Mouse (Mus musculus) liver, embryonic 14.5 days (tissue): Measurements from ENCODE around the gene B4galt4. TPM values are rescaled to one million over a fixed set of nuclear protein-coding genes. Genes with fewer than 3 reads are reported as not detected.

Source experiments
- ATAC-seq: fragments of 200-750 bp; cut with Nextera tagmentation; 2 replicates; pipeline ENCODE4 v1.8.0; 2017; ENCODE audit warnings: moderate number of reproducible peaks, mild to moderate bottlenecking, moderate library complexity; ENCODE audit not compliant: insufficient read depth
- DNase-seq, 3 experiments: peaks; one replicate each; pipeline ENCODE4 v3.0.0-alpha.2; 2012 to 2013; ENCODE audit warnings: low read depth in 3 of 3, low spot score in 3 of 3
- H3K27ac ChIP-seq: fragments of 300-500 bp; sonication (generic); 2 replicates; pipeline ENCODE4 v1.5.1; 2014; ENCODE audit warnings: moderate library complexity, mild to moderate bottlenecking, control low read depth, inconsistent platforms
- H3K27me3 ChIP-seq: fragments of 300-500 bp; sonication (generic); 2 replicates; pipeline ENCODE4 v1.6.1; 2014; ENCODE audit warnings: mild to moderate bottlenecking, low read length, moderate library complexity; ENCODE audit not compliant: control insufficient read depth, insufficient read depth
- H3K36me3 ChIP-seq: fragments of 300-500 bp; sonication (generic); replicated peaks from 2 replicates; pipeline ENCODE4 v1.6.1; 2014; ENCODE audit warnings: low read depth; ENCODE audit not compliant: control insufficient read depth, insufficient read depth
- H3K4me1 ChIP-seq, 2 experiments: fragments of 200-500 bp in 1 of 2; fragments of 300-500 bp in 1 of 2; sonication (generic) in 1 of 2; replicated peaks; 2 replicates each; pipeline ENCODE4 v1.6.1; 2012 to 2014; ENCODE audit warnings: antibody characterized with exemption in 1 of 2, inconsistent platforms in 1 of 2, low read length in 1 of 2; ENCODE audit not compliant: control insufficient read depth in 2 of 2, insufficient read depth in 2 of 2
- H3K4me2 ChIP-seq: fragments of 300-500 bp; sonication (generic); 2 replicates; pipeline ENCODE4 v1.6.1; 2014; ENCODE audit warnings: low read depth, mild to moderate bottlenecking, control low read depth, moderate library complexity
- H3K4me3 ChIP-seq, 2 experiments: fragments of 200-500 bp in 1 of 2; fragments of 300-500 bp in 1 of 2; sonication (generic) in 1 of 2; 2 replicates each; pipeline ENCODE4 v1.5.1; 2012 to 2014; ENCODE audit warnings: low read depth in 2 of 2, low read length in 2 of 2, mild to moderate bottlenecking in 2 of 2, control low read depth in 1 of 2, inconsistent platforms in 1 of 2, moderate library complexity in 1 of 2; ENCODE audit not compliant: insufficient read depth in 1 of 2
- H3K9ac ChIP-seq: fragments of 300-500 bp; sonication (generic); replicated peaks from 2 replicates; pipeline ENCODE4 v1.6.1; 2014; ENCODE audit warnings: mild to moderate bottlenecking, control low read depth, moderate library complexity
- H3K9me3 ChIP-seq: fragments of 300-500 bp; sonication (generic); 2 replicates; pipeline ENCODE4 v1.6.1; 2016; ENCODE audit warnings: low read length, mixed read lengths; ENCODE audit not compliant: control insufficient read depth
- CTCF ChIP-seq: IDR thresholded peaks from 2 replicates; pipeline ENCODE4 v1.5.1; 2016; ENCODE audit warnings: antibody characterized with exemption, low read depth, control low read depth
- EP300 ChIP-seq: IDR thresholded peaks from 2 replicates; pipeline ENCODE4 v1.6.1; 2016; ENCODE audit warnings: antibody characterized with exemption, low read depth
- WGBS: fragments of 180-500 bp; shearing (Covaris S2); extraction: QIAGEN DNeasy Blood & Tissue Kit; methylation state at CpG from one replicate; pipeline ENCODE4 v1.1.7; 2014; ENCODE audit not compliant: insufficient replicate concordance; 5-methylcytosine and 5-hydroxymethylcytosine counted together
- polyA plus RNA-seq, 2 experiments: library from polyadenylated mRNA; depleted of rRNA in 1 of 2; stranded (reverse) in 1 of 2; unstranded in 1 of 2; fragments of >200 nt; fragmentation: Nextera tagmentation in 1 of 2; extraction: Ambion mirVana in 1 of 2; gene quantifications; 2 replicates each; pipeline versions ENCODE4 v1.2.1 to v1.2.3; 2012 to 2014

Gene B4galt4
- polyA plus RNA-seq (2012; rRNA removed) (1.2 and 1.3 TPM in 2 replicates), polyA plus RNA-seq (2014; fragmentation: Nextera tagmentation; extraction: Ambion mirVana) (2.3 and 2.8 TPM in 2 replicates)

- TF ChIP-seq EP300 = no peak
- TF ChIP-seq CTCF = no peak
- Histone ChIP-seq H3K9me3 (no peaks in the 10 kb centered on the region), H3K27me3 (peaks cover 22% of the 10 kb centered on the region), H3K4me2 (peak within 1 kb of the TSS; percentile 41), H3K36me3 (no peaks in the 10 kb centered on the region), H3K27ac (no peak within 1 kb of the TSS), H3K4me1 (no peaks in the 10 kb centered on the region), H3K9ac (no peak within 1 kb of the TSS), H3K4me3 (peak within 1 kb of the TSS; percentile 37 to 44)
- DNase-seq (no peak), ATAC-seq (no peak)
- WGBS = under 1% methylated on average over 67 of the region's 69 CpGs
Measured at GRCm38 (mm10) chr16:38742113-38742658, at the start of gene B4galt4. B4galt4 (plus strand) TSS chr16:38742264.

DNA sequence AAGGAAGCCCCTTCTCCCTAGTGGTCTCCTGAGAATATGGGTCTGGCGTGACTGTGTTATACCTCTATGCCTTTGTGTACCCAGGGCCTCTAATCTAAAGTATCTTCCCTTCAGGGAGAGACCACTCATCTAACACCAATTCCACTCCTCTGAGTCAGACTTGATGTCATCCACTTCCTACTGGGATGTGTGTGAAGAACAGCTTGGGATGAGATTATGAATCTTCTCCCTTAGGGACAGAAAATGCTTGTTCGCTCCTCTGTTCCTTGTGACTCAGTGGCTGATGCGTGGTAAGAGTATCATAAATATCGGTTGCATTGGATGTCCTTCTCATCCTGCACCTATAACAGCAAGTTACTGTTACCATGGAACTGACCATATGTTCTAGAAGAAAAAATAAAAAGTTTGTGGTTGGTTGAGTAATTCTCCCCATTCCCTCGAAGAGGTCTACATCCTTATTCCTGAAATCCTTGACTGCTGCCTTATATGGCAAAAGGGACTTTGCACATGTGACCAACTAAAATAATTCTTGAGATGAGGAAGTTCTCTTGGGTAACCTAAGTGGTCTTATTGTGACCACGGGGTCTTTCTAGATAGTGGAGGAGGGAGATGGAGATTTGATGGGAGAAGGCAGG lies 47.0 kb upstream of the B4galt4 start:
- H3K4me2 ChIP-seq = no peak overlapping the region
- ATAC-seq (no peak), DNase-seq (no peak)
- 51% methylated on average over 6 of the region's 6 CpGs for WGBS
- no peak overlapping the region for H3K4me3 ChIP-seq
- H3K36me3 ChIP-seq = no peaks in the 10 kb centered on the region
- H3K27me3 ChIP-seq = no peaks in the 10 kb centered on the region
- no peaks in the 10 kb centered on the region for H3K9me3 ChIP-seq
- TF ChIP-seq EP300 = no peak
- no peak for TF ChIP-seq CTCF
- no peak overlapping the region for H3K9ac ChIP-seq
- no peak overlapping the region for H3K27ac ChIP-seq
- no peaks in the 10 kb centered on the region for H3K4me1 ChIP-seq

DNA sequence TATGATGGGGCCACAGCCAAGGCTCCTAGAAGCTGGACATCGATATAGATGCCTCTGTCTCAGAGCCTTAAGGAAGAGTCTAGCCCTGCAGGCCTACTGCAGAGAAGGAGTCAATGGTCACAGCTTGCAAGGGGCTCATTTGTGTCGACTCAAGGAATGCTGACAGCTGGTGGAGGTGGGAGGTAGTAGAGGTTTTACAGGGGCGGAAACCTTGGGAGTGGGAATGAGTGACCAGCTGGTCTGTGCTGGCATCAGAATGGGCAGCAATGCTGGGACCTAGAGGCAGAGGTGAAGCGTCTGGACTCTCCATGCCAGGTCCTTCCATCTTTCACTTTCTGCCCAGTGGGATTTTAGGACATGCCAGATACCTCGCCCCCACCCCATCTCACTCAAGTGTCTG lies 46.5 kb upstream of the B4galt4 start:
- Histone ChIP-seq H3K27me3 (no peaks in the 10 kb centered on the region), H3K9ac (no peak overlapping the region), H3K27ac (no peak overlapping the region), H3K4me1 (no peaks in the 10 kb centered on the region), H3K4me3 (no peak overlapping the region), H3K9me3 (no peaks in the 10 kb centered on the region), H3K36me3 (no peaks in the 10 kb centered on the region), H3K4me2 (no peak overlapping the region)
- TF ChIP-seq CTCF = no peak
- no peak for TF ChIP-seq EP300
- 49% methylated on average over 5 of the region's 5 CpGs for WGBS
- DNase-seq (no peak), ATAC-seq (no peak)

DNA sequence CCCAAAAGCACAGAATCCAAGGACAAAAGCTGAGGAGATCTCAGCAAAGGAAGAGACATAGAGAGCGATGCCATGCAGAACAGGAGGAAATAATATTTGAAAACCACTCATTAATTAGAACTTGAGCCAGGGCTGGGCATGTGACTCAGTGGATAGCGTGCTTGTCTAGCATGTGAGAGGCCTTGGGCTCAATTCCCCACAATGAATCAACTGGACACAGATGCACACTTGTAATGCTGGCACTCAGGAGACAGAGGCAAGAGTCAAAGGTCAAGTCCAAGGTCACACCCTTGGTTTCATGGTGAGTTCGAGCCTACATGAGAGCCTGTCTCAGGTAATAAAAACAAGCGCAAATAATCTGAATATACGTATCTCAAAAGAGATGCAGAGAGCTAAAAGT lies 44.5 kb upstream of the B4galt4 start:
- Histone ChIP-seq H3K4me1 (peaks cover 0 to 2% of the 10 kb centered on the region in 2 experiments; a peak in 1 of 4 replicates), H3K27ac (no peak overlapping the region), H3K9me3 (no peaks in the 10 kb centered on the region), H3K36me3 (no peaks in the 10 kb centered on the region), H3K9ac (no peak overlapping the region), H3K4me2 (no peak overlapping the region), H3K27me3 (no peaks in the 10 kb centered on the region), H3K4me3 (no peak overlapping the region)
- ATAC-seq (no peak), DNase-seq (no peak)
- TF ChIP-seq EP300 = no peak
- WGBS = 68% methylated on average over 5 of the region's 5 CpGs

GRCm38 (mm10) chr16:38700392-38701162 lies 41.5 kb upstream of the B4galt4 start:
- no peaks in the 10 kb centered on the region for H3K27me3 ChIP-seq
- ATAC-seq = no peak
- TF ChIP-seq EP300 = no peak
- DNase-seq = no peak
- peaks cover 0 to 2% of the 10 kb centered on the region in 2 experiments; a peak in 1 of 4 replicates for H3K4me1 ChIP-seq
- no peaks in the 10 kb centered on the region for H3K9me3 ChIP-seq
- WGBS = 50% methylated on average over 16 of the region's 16 CpGs
- no peak overlapping the region for H3K27ac ChIP-seq
- no peak overlapping the region for H3K4me3 ChIP-seq
- no peak overlapping the region for H3K9ac ChIP-seq
- no peaks in the 10 kb centered on the region for H3K36me3 ChIP-seq
- H3K4me2 ChIP-seq = no peak overlapping the region
